Mouse (Mus musculus): ENCODE measurements around the gene Fam83g. TPM values are rescaled to one million over a fixed set of nuclear protein-coding genes. Genes with fewer than 3 reads are reported as not detected.

Fam83g gene
- polyA plus RNA-seq, 1 experiment from 2014 or later, result not detected

GRCm38 (mm10) chr11:61705581-61705980 is 21.7 kb downstream of the Fam83g start:
- 78% methylated on average over 2 of the region's 2 CpGs for WGBS (ENCODE audit: missing documents)
- H3K79me2 ChIP-seq (ENCODE audit: inconsistent target), result no peaks in the 10 kb centered on the region
- H3K4me3 ChIP-seq (ENCODE audit: inconsistent target), result no peak overlapping the region
- H3K27ac ChIP-seq, result no peak overlapping the region
- no peaks in the 10 kb centered on the region for H3K36me3 ChIP-seq (ENCODE audit: inconsistent target)

GRCm38 (mm10) chr11:61706232-61706631 is 22.3 kb downstream of the Fam83g start:
- H3K79me2 ChIP-seq (ENCODE audit: inconsistent target), result no peaks in the 10 kb centered on the region
- H3K36me3 ChIP-seq (ENCODE audit: inconsistent target), result no peaks in the 10 kb centered on the region
- H3K27ac ChIP-seq, result no peak overlapping the region
- no peak overlapping the region for H3K4me3 ChIP-seq (ENCODE audit: inconsistent target)
- WGBS (ENCODE audit: missing documents), result 89% methylated on average over 4 of the region's 4 CpGs

GRCm38 (mm10) chr11:61708928-61709327 is 25.0 kb downstream of the Fam83g start:
- 37% methylated on average over 3 of the region's 3 CpGs for WGBS (ENCODE audit: missing documents)
- Histone ChIP-seq H3K36me3 (ENCODE audit: inconsistent target) (no peaks in the 10 kb centered on the region), H3K4me3 (ENCODE audit: inconsistent target) (no peak overlapping the region), H3K79me2 (ENCODE audit: inconsistent target) (no peaks in the 10 kb centered on the region), H3K27ac (no peak overlapping the region)

- no peak overlapping the region for H3K4me3 ChIP-seq (ENCODE audit: inconsistent target)
- no peak overlapping the region for H3K27ac ChIP-seq
- no peaks in the 10 kb centered on the region for H3K36me3 ChIP-seq (ENCODE audit: inconsistent target)
- H3K79me2 ChIP-seq (ENCODE audit: inconsistent target), result no peaks in the 10 kb centered on the region
- 85% methylated on average over 15 of the region's 15 CpGs for WGBS (ENCODE audit: missing documents)
Measured at GRCm38 (mm10) chr11:61713157-61713855, 29.4 kb downstream of the Fam83g start.

GRCm38 (mm10) chr11:61714346-61715117 is 30.6 kb downstream of the Fam83g start:
- Histone ChIP-seq H3K4me3 (ENCODE audit: inconsistent target) (no peak overlapping the region), H3K36me3 (ENCODE audit: inconsistent target) (no peaks in the 10 kb centered on the region), H3K27ac (no peak overlapping the region), H3K79me2 (ENCODE audit: inconsistent target) (no peaks in the 10 kb centered on the region)
- 55% methylated on average over 11 of the region's 11 CpGs for WGBS (ENCODE audit: missing documents)

GRCm38 (mm10) chr11:61715130-61715529 is 31.2 kb downstream of the Fam83g start:
- Histone ChIP-seq H3K27ac (no peak overlapping the region), H3K4me3 (ENCODE audit: inconsistent target) (no peak overlapping the region), H3K36me3 (ENCODE audit: inconsistent target) (no peaks in the 10 kb centered on the region), H3K79me2 (ENCODE audit: inconsistent target) (no peaks in the 10 kb centered on the region)
- 73% methylated on average over 5 of the region's 6 CpGs for WGBS (ENCODE audit: missing documents)

- Histone ChIP-seq H3K27ac (no peak overlapping the region), H3K36me3 (ENCODE audit: inconsistent target) (no peaks in the 10 kb centered on the region), H3K79me2 (ENCODE audit: inconsistent target) (no peaks in the 10 kb centered on the region), H3K4me3 (ENCODE audit: inconsistent target) (no peak overlapping the region)
- WGBS (ENCODE audit: missing documents), result 89% methylated on average over 5 of the region's 5 CpGs
Measured at GRCm38 (mm10) chr11:61717990-61718389, 34.1 kb downstream of the Fam83g start.

GRCm38 (mm10) chr11:61719387-61719786 is 35.5 kb downstream of the Fam83g start:
- H3K79me2 ChIP-seq (ENCODE audit: inconsistent target), result no peaks in the 10 kb centered on the region
- 96% methylated on average over 3 of the region's 3 CpGs for WGBS (ENCODE audit: missing documents)
- no peak overlapping the region for H3K4me3 ChIP-seq (ENCODE audit: inconsistent target)
- no peaks in the 10 kb centered on the region for H3K36me3 ChIP-seq (ENCODE audit: inconsistent target)
- no peak overlapping the region for H3K27ac ChIP-seq

- Histone ChIP-seq H3K27ac (no peak overlapping the region), H3K4me3 (ENCODE audit: inconsistent target) (no peak overlapping the region), H3K36me3 (ENCODE audit: inconsistent target) (no peaks in the 10 kb centered on the region), H3K79me2 (ENCODE audit: inconsistent target) (no peaks in the 10 kb centered on the region)
- 93% methylated on average over 8 of the region's 8 CpGs for WGBS (ENCODE audit: missing documents)
Measured at GRCm38 (mm10) chr11:61719826-61720225, 35.9 kb downstream of the Fam83g start.

- H3K79me2 ChIP-seq (ENCODE audit: inconsistent target), result no peaks in the 10 kb centered on the region
- no peak within 1 kb of the TSS for H3K4me3 ChIP-seq (ENCODE audit: inconsistent target)
- H3K36me3 ChIP-seq (ENCODE audit: inconsistent target), result no peaks in the 10 kb centered on the region
- no peak within 1 kb of the TSS for H3K27ac ChIP-seq
- WGBS (ENCODE audit: missing documents), result 100% methylated on average over 3 of the region's 3 CpGs
Measured at GRCm38 (mm10) chr11:61720636-61721035, 36.7 kb downstream of the Fam83g start, which contains the start of gene Slc5a10. Gene Slc5a10, minus strand, starts transcription at chr11:61720826.

GRCm38 (mm10) chr11:61722077-61722476 is 38.2 kb downstream of the Fam83g start:
- H3K4me3 ChIP-seq (ENCODE audit: inconsistent target), result no peak overlapping the region
- no peaks in the 10 kb centered on the region for H3K36me3 ChIP-seq (ENCODE audit: inconsistent target)
- no peak overlapping the region for H3K27ac ChIP-seq
- 96% methylated on average over 5 of the region's 5 CpGs for WGBS (ENCODE audit: missing documents)
- no peaks in the 10 kb centered on the region for H3K79me2 ChIP-seq (ENCODE audit: inconsistent target)

- peaks cover 33% of the 10 kb centered on the region for H3K36me3 ChIP-seq (ENCODE audit: inconsistent target)
- H3K79me2 ChIP-seq (ENCODE audit: inconsistent target), result no peaks in the 10 kb centered on the region
- WGBS (ENCODE audit: missing documents), result 10% methylated on average over 2 of the region's 2 CpGs
- no peak overlapping the region for H3K4me3 ChIP-seq (ENCODE audit: inconsistent target)
- H3K27ac ChIP-seq, result peak overlapping the region; percentile 76
Measured at GRCm38 (mm10) chr11:61728037-61728436, 44.1 kb downstream of the Fam83g start.

GRCm38 (mm10) chr11:61732672-61733071 is 48.8 kb downstream of the Fam83g start:
- 79% methylated on average over 7 of the region's 7 CpGs for WGBS (ENCODE audit: missing documents)
- no peak overlapping the region for H3K4me3 ChIP-seq (ENCODE audit: inconsistent target)
- no peaks in the 10 kb centered on the region for H3K79me2 ChIP-seq (ENCODE audit: inconsistent target)
- peaks cover 50% of the 10 kb centered on the region for H3K36me3 ChIP-seq (ENCODE audit: inconsistent target)
- no peak overlapping the region for H3K27ac ChIP-seq

- H3K36me3 ChIP-seq (ENCODE audit: inconsistent target), result peaks cover 51% of the 10 kb centered on the region
- H3K27ac ChIP-seq, result no peak overlapping the region
- no peaks in the 10 kb centered on the region for H3K79me2 ChIP-seq (ENCODE audit: inconsistent target)
- 69% methylated on average over 1 of the region's 1 CpGs for WGBS (ENCODE audit: missing documents)
- no peak overlapping the region for H3K4me3 ChIP-seq (ENCODE audit: inconsistent target)
Measured at GRCm38 (mm10) chr11:61737290-61737689, 53.4 kb downstream of the Fam83g start.

GRCm38 (mm10) chr11:61740500-61740899 is 56.6 kb downstream of the Fam83g start:
- no peak overlapping the region for H3K27ac ChIP-seq
- 91% methylated on average over 1 of the region's 1 CpGs for WGBS (ENCODE audit: missing documents)
- no peak overlapping the region for H3K4me3 ChIP-seq (ENCODE audit: inconsistent target)
- H3K79me2 ChIP-seq (ENCODE audit: inconsistent target), result no peaks in the 10 kb centered on the region
- peaks cover 60% of the 10 kb centered on the region for H3K36me3 ChIP-seq (ENCODE audit: inconsistent target)

Data from macrophage (primary cell).